Mouse (Mus musculus): ENCODE measurements around the gene Tstd2.

Tstd2 gene

GRCm38 (mm10) chr4:46119514-46120094 lies 18.9 kb downstream of the Tstd2 start:
- no peak for DNase-seq (ENCODE audit: low read depth, low spot score)

GRCm38 (mm10) chr4:46117536-46117935 lies 21.0 kb downstream of the Tstd2 start:
- no peak for DNase-seq (ENCODE audit: low read depth, low spot score)

GRCm38 (mm10) chr4:46116544-46117175 lies 21.8 kb downstream of the Tstd2 start:
- no peak for DNase-seq (ENCODE audit: low read depth, low spot score)

- no peak for DNase-seq (ENCODE audit: low read depth, low spot score)
Measured at GRCm38 (mm10) chr4:46115308-46115707, 23.2 kb downstream of the Tstd2 start.

- no peak for DNase-seq (ENCODE audit: low read depth, low spot score)
Measured at GRCm38 (mm10) chr4:46111361-46111760, 27.1 kb downstream of the Tstd2 start.

- no peak for DNase-seq (ENCODE audit: low read depth, low spot score)
Measured at GRCm38 (mm10) chr4:46110084-46110483, 28.4 kb downstream of the Tstd2 start.

GRCm38 (mm10) chr4:46102078-46102769 lies 36.3 kb downstream of the Tstd2 start:
- DNase-seq (ENCODE audit: low read depth, low spot score), result no peak

GRCm38 (mm10) chr4:46101211-46101711 lies 37.2 kb downstream of the Tstd2 start:
- no peak for DNase-seq (ENCODE audit: low read depth, low spot score)

GRCm38 (mm10) chr4:46100539-46100938 lies 38.0 kb downstream of the Tstd2 start:
- DNase-seq (ENCODE audit: low read depth, low spot score), result no peak

GRCm38 (mm10) chr4:46099132-46099531 lies 39.4 kb downstream of the Tstd2 start:
- DNase-seq (ENCODE audit: low read depth, low spot score), result no peak

GRCm38 (mm10) chr4:46097591-46097990 lies 40.9 kb downstream of the Tstd2 start:
- no peak for DNase-seq (ENCODE audit: low read depth, low spot score)

- DNase-seq (ENCODE audit: low read depth, low spot score), result no peak
Measured at GRCm38 (mm10) chr4:46096546-46096945, 41.9 kb downstream of the Tstd2 start.

- no peak for DNase-seq (ENCODE audit: low read depth, low spot score)
Measured at GRCm38 (mm10) chr4:46095826-46096159, 42.7 kb downstream of the Tstd2 start.

GRCm38 (mm10) chr4:46094916-46095825 lies 43.3 kb downstream of the Tstd2 start:
- DNase-seq (ENCODE audit: low read depth, low spot score), result no peak

GRCm38 (mm10) chr4:46092429-46093076 lies 45.9 kb downstream of the Tstd2 start:
- DNase-seq (ENCODE audit: low read depth, low spot score), result no peak

- DNase-seq (ENCODE audit: low read depth, low spot score), result no peak
Measured at GRCm38 (mm10) chr4:46089524-46090125, 48.9 kb downstream of the Tstd2 start.

- no peak for DNase-seq (ENCODE audit: low read depth, low spot score)
Measured at GRCm38 (mm10) chr4:46087852-46088251, 50.6 kb downstream of the Tstd2 start.

- no peak for DNase-seq (ENCODE audit: low read depth, low spot score)
Measured at GRCm38 (mm10) chr4:46087427-46087771, 51.1 kb downstream of the Tstd2 start.

GRCm38 (mm10) chr4:46086718-46087426 lies 51.6 kb downstream of the Tstd2 start:
- no peak for DNase-seq (ENCODE audit: low read depth, low spot score)

- DNase-seq (ENCODE audit: low read depth, low spot score), result no peak
Measured at GRCm38 (mm10) chr4:46085223-46085811, 53.2 kb downstream of the Tstd2 start.
